Mouse (Mus musculus): ENCODE measurements around the gene Sppl3. TPM values are rescaled to one million over a fixed set of nuclear protein-coding genes. Genes with fewer than 3 reads are reported as not detected.

Sppl3 gene
- total and polyA plus RNA-seq, 2 experiments from 2014 or later, result 30.1 to 147 TPM

DNA sequence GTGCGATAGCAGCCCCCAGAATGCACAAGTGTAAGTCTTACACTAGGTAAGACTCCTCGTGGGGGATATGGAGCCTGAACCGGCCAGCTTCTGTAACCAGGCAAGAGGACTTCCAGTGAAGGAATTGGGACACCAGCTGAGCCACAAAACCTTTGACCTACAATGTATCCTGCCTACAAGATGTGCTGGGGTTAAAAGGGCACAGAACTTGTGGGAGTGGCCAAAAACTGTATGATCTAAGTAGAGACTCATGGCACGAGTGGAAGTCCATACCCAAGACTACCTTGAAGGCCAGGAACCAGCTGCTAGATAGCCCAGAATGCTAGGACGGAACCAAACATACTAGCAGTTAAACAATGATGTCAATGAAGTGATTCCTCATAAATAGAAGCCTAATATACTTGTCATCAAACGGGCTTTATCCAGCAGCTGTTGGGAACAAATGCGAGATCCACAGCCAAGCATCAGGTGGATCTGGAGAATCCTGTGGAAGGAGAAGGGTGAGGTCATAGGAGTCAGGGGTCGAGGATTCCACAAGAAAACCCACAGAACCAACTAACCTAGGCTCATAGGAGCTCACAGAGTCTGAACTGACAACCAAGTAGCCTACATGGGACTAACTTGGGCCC lies 49.2 kb downstream of the Sppl3 start:
- Histone ChIP-seq H3K4me2 (ENCODE audit: low read depth, low read length) (no peak overlapping the region), H3K4me1 (ENCODE audit: insufficient read depth, low read length) (no peaks in the 10 kb centered on the region), H3K4me3 (ENCODE audit: low read length) (no peak overlapping the region), H3K9me3 (ENCODE audit: low read length) (no peaks in the 10 kb centered on the region), H3K9ac (replicated peaks; ENCODE audit: low read length) (no peak overlapping the region), H3K36me3 (ENCODE audit: insufficient read depth, low read length) (no peaks in the 10 kb centered on the region; the same call in 1 of the 2 replicates), H3K27me3 (ENCODE audit: insufficient read depth, low read length) (no peaks in the 10 kb centered on the region), H3K27ac (no peak overlapping the region)
- no peak for TF ChIP-seq CTCF (IDR thresholded peaks at IDR 0.05; ENCODE audit: low read depth)
- DNase-seq (ENCODE audit: low spot score) (no peak), ATAC-seq (no peak)
- WGBS, result 85% methylated on average over 8 of the region's 8 CpGs

GRCm38 (mm10) chr5:115060977-115061376 lies 50.0 kb downstream of the Sppl3 start:
- no peaks in the 10 kb centered on the region; the same call in 1 of the 2 replicates for H3K36me3 ChIP-seq (ENCODE audit: insufficient read depth, low read length)
- no peaks in the 10 kb centered on the region for H3K9me3 ChIP-seq (ENCODE audit: low read length)
- no peak overlapping the region for H3K4me3 ChIP-seq (ENCODE audit: low read length)
- H3K9ac ChIP-seq (replicated peaks; ENCODE audit: low read length), result no peak overlapping the region
- H3K27me3 ChIP-seq (ENCODE audit: insufficient read depth, low read length), result no peaks in the 10 kb centered on the region
- no peak for TF ChIP-seq CTCF (IDR thresholded peaks at IDR 0.05; ENCODE audit: low read depth)
- WGBS, result 89% methylated on average over 3 of the region's 3 CpGs
- DNase-seq (ENCODE audit: low spot score) (no peak), ATAC-seq (no peak)
- no peak overlapping the region for H3K27ac ChIP-seq
- no peaks in the 10 kb centered on the region for H3K4me1 ChIP-seq (ENCODE audit: insufficient read depth, low read length)
- no peak overlapping the region for H3K4me2 ChIP-seq (ENCODE audit: low read depth, low read length)

GRCm38 (mm10) chr5:115062566-115062965 lies 51.6 kb downstream of the Sppl3 start:
- no peak overlapping the region for H3K4me2 ChIP-seq (ENCODE audit: low read depth, low read length)
- H3K4me1 ChIP-seq (ENCODE audit: insufficient read depth, low read length), result no peaks in the 10 kb centered on the region
- WGBS, result 62% methylated on average over 1 of the region's 1 CpGs
- no peak overlapping the region for H3K4me3 ChIP-seq (ENCODE audit: low read length)
- no peak for ATAC-seq
- H3K27ac ChIP-seq, result no peak overlapping the region
- TF ChIP-seq CTCF (IDR thresholded peaks at IDR 0.05; ENCODE audit: low read depth), result no peak
- no peaks in the 10 kb centered on the region for H3K27me3 ChIP-seq (ENCODE audit: insufficient read depth, low read length)
- no peaks in the 10 kb centered on the region for H3K9me3 ChIP-seq (ENCODE audit: low read length)
- H3K36me3 ChIP-seq (ENCODE audit: insufficient read depth, low read length), result no peaks in the 10 kb centered on the region; the same call in 1 of the 2 replicates
- H3K9ac ChIP-seq (replicated peaks; ENCODE audit: low read length), result no peak overlapping the region
- DNase-seq (ENCODE audit: low spot score), result no peak

- H3K36me3 ChIP-seq (ENCODE audit: insufficient read depth, low read length), result no peaks in the 10 kb centered on the region; the same call in 1 of the 2 replicates
- no peak for TF ChIP-seq CTCF (IDR thresholded peaks at IDR 0.05; ENCODE audit: low read depth)
- H3K9me3 ChIP-seq (ENCODE audit: low read length), result no peaks in the 10 kb centered on the region
- H3K4me2 ChIP-seq (ENCODE audit: low read depth, low read length), result no peak overlapping the region
- H3K27ac ChIP-seq, result no peak overlapping the region
- ATAC-seq (no peak), DNase-seq (ENCODE audit: low spot score) (no peak)
- no peak overlapping the region for H3K9ac ChIP-seq (replicated peaks; ENCODE audit: low read length)
- H3K4me1 ChIP-seq (ENCODE audit: insufficient read depth, low read length), result no peaks in the 10 kb centered on the region
- no peak overlapping the region for H3K4me3 ChIP-seq (ENCODE audit: low read length)
- H3K27me3 ChIP-seq (ENCODE audit: insufficient read depth, low read length), result no peaks in the 10 kb centered on the region
- WGBS, result 79% methylated on average over 7 of the region's 7 CpGs
Observed at GRCm38 (mm10) chr5:115063391-115063790, 52.5 kb downstream of the Sppl3 start.

GRCm38 (mm10) chr5:115066245-115066644 lies 55.3 kb downstream of the Sppl3 start:
- Histone ChIP-seq H3K4me2 (ENCODE audit: low read depth, low read length) (no peak overlapping the region), H3K27me3 (ENCODE audit: insufficient read depth, low read length) (no peaks in the 10 kb centered on the region), H3K4me1 (ENCODE audit: insufficient read depth, low read length) (0 out of 2 replicates have a peak, but pooled peaks cover 3% of the 10 kb centered on the region), H3K36me3 (ENCODE audit: insufficient read depth, low read length) (no peaks in the 10 kb centered on the region; the same call in 1 of the 2 replicates), H3K9me3 (ENCODE audit: low read length) (no peaks in the 10 kb centered on the region), H3K9ac (replicated peaks; ENCODE audit: low read length) (no peak overlapping the region), H3K27ac (no peak overlapping the region), H3K4me3 (ENCODE audit: low read length) (no peak overlapping the region)
- TF ChIP-seq CTCF (IDR thresholded peaks at IDR 0.05; ENCODE audit: low read depth), result no peak
- DNase-seq (ENCODE audit: low spot score) (no peak), ATAC-seq (no peak)
- whole genome bisulfite sequencing, result 78% methylated on average over 4 of the region's 4 CpGs

DNA sequence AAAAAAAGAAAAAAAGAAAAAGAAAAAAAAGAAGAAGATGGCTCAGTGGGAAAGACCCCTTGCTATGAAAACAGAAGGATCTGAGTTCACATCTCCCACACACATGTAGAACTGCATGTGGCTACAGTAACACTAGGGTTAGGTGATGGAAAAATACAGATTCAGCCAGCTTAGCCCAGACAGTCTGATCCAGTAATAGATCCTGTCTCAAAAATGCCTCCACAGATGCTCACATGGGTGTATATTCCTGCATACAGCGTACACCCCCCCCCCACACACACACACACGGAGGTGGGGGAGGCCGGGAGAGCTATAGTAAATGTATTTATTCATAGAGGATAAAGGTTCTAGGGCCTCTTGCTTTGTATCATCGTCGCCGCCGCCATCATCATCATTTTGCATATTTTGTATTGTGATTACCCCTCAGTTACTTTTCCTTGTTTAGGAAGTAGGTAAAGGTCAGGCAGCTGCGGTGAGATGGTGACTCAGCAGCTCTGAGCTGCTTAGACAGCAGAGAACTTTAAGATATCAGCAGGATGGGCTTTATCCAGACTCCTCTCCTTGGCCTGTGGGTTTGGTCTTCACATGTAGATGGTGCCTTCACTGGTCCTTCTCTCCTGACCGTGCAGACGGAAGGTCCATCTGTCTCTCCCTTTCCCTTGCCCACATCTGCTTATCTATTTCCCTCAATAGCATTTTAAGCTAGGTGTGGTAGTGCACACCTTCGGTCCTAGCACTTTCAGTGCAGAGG lies 57.9 kb downstream of the Sppl3 start:
- no peak for DNase-seq (ENCODE audit: low spot score)
- Histone ChIP-seq H3K27me3 (ENCODE audit: insufficient read depth, low read length) (no peaks in the 10 kb centered on the region), H3K4me1 (ENCODE audit: insufficient read depth, low read length) (0 out of 2 replicates have a peak, but pooled peaks cover 3% of the 10 kb centered on the region), H3K4me3 (ENCODE audit: low read length) (no peak overlapping the region), H3K27ac (no peak overlapping the region), H3K9ac (replicated peaks; ENCODE audit: low read length) (no peak overlapping the region), H3K9me3 (ENCODE audit: low read length) (no peaks in the 10 kb centered on the region), H3K36me3 (ENCODE audit: insufficient read depth, low read length) (no peaks in the 10 kb centered on the region), H3K4me2 (ENCODE audit: low read depth, low read length) (no peak overlapping the region)
- no peak for ATAC-seq
- no peak for TF ChIP-seq CTCF (IDR thresholded peaks at IDR 0.05; ENCODE audit: low read depth)
- 86% methylated on average over 11 of the region's 11 CpGs for WGBS

- Histone ChIP-seq H3K9me3 (ENCODE audit: low read length) (no peaks in the 10 kb centered on the region), H3K4me2 (ENCODE audit: low read depth, low read length) (no peak overlapping the region), H3K27me3 (ENCODE audit: insufficient read depth, low read length) (no peaks in the 10 kb centered on the region), H3K4me3 (ENCODE audit: low read length) (no peak overlapping the region), H3K27ac (no peak overlapping the region), H3K36me3 (ENCODE audit: insufficient read depth, low read length) (no peaks in the 10 kb centered on the region), H3K4me1 (ENCODE audit: insufficient read depth, low read length) (0 out of 2 replicates have a peak, but pooled peaks cover 3% of the 10 kb centered on the region), H3K9ac (replicated peaks; ENCODE audit: low read length) (no peak overlapping the region)
- DNase-seq (ENCODE audit: low spot score) (no peak), ATAC-seq (no peak)
- TF ChIP-seq CTCF (IDR thresholded peaks at IDR 0.05; ENCODE audit: low read depth), result no peak
- WGBS, result 82% methylated on average over 3 of the region's 3 CpGs
Observed at GRCm38 (mm10) chr5:115069611-115070010, 58.7 kb downstream of the Sppl3 start.

Data from hindbrain, postnatal 0 days (tissue).